Mouse (Mus musculus) heart, adult 8-10 months (tissue): ENCODE results near the gene Ubtd1. TPM values are rescaled to one million over a fixed set of nuclear protein-coding genes. Genes with fewer than 3 reads are reported as not detected.

Source experiments
- DNase-seq: peaks from one replicate; pipeline ENCODE4 v3.0.0; 2022; ENCODE audit warnings: low spot score
- total RNA-seq, 4 experiments: library from RNA; stranded (reverse); gene quantifications; 2 replicates each; pipeline ENCODE4 v1.2.4; 2022

The Ubtd1 gene
- total RNA-seq, 4 experiments from 2014 or later: 15.9 to 18.2 (median 16.5) TPM

GRCm38 (mm10) chr19:42021681-42022541 lies 40.3 kb downstream of the Ubtd1 start:
- DNase-seq: no peak

DNA sequence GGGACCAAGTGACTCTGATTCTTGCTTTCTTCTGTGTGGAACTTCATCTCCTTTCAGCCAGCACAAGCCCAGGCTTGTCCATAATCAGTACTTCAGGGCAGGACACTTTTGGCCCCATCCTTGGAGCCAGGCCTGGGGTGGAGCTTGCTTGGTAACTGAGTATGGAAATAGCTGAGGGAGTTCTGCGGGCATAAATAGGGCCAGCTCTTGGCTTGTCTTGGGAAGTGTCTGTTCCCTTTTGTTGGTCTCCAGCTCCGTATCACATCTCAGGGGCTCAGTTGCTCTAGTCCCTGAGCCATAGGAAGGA lies 40.9 kb downstream of the Ubtd1 start:
- no peak for DNase-seq

GRCm38 (mm10) chr19:42026158-42026557 lies 44.6 kb downstream of the Ubtd1 start:
- DNase-seq: peak; percentile 84

DNA sequence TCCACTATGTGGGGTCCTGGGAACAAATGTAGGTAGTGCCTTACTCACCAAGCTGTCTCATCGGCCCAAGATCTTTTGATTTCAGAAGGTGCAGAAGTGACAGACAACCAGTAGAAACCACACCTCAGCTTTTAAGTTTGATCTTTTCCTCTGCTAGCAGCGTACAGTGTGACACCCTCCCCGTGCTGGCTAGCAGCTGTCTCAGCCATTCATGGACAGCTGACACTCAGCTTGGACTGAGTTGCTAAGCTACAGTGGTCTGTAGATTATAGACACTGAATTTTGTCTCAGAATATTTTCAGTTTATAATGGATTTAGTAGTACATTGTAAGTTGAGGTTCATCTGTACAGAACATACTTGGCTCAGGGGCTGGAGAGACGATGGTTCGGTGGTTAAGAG lies 49.5 kb downstream of the Ubtd1 start:
- no peak for DNase-seq

DNA sequence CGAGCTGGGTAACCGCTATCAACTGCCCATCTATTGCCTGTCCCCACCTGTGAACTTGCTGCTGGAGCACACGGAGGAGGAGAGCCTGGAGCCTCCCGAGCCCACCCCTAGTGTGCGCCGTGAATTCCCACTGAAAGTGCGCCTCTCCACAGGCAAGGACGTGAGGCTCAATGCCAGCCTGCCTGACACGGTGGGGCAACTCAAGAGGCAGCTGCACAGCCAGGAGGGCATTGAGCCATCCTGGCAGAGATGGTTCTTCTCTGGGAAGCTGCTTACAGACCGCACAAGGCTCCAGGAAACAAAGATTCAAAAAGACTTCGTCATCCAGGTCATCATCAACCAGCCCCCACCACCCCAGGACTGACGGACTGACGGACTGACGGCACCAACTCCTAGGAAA lies 52.0 kb downstream of the Ubtd1 start:
- DNase-seq: no peak

- DNase-seq: no peak
Measured at GRCm38 (mm10) chr19:42034146-42034775, 52.7 kb downstream of the Ubtd1 start.

GRCm38 (mm10) chr19:42034881-42035455 lies 53.4 kb downstream of the Ubtd1 start:
- no peak for DNase-seq

- DNase-seq: peak; percentile 84
Measured at GRCm38 (mm10) chr19:42035456-42036248, 54.1 kb downstream of the Ubtd1 start, which contains the start of gene Ankrd2. Gene Ankrd2 (plus strand): TSS chr19:42036000.

GRCm38 (mm10) chr19:42036357-42036756 lies 54.8 kb downstream of the Ubtd1 start:
- no peak for DNase-seq

DNA sequence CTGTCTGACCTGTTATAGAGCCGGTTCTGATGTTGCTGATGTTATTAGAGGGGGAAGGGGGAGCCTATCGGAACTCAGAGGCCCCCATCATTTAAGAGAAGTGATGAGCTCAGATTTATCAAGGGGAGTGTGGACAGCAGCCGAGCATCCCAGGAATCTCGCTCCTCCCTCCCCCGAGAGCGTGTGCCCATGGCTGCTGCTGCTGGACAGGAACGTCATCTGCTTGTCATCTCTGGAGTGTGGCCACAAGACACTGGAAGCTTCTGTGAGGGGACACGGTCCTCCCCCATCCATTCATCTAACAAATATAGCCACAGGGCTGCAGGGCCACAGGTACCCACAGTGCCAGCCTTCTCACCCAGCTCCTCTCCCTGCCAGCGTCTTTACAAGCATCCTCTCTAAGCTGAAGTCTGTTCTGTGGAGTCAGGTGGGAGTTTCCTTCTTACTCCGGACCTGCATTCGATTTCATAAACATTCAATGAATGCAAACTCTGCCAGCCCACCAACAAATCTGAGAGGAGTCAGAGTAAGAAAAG lies 55.7 kb downstream of the Ubtd1 start:
- DNase-seq: no peak

DNA sequence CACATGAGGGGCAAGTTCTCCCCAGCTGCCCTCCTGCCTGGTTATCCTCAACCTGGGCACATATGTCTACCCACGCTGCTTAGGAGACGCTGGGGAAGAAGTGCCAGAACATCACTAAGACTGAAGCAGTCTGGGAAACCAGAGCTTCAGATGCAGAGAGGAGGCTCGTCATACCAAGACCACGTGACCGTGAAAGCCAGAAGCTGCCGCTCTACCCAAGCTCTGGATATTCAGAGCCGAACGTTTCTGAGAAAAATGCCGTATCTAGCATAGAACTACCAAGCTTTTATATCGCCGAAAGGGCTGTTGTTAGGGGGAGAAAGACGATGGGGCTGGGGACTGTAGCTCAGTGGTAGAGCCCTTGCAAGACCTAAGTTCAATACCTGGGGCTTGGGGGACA lies 56.7 kb downstream of the Ubtd1 start:
- DNase-seq: no peak

DNA sequence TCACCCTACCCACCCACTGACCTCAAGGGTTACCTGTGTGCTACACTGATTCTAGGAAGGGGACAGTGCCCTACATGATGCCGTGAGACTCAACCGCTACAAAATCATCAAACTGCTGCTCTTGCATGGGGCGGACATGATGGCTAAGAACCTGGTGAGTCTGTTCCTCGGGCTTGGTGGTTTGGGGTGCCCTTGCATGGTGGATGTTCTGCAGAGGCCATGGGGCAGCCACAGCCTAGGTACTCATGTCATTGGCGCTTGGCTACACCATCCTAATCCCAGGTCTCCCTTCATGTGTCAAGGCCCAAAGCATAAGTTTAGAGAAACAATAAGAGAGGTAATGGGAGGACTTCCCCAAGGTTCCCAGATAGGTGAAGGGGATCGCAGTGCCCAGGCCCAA lies 62.4 kb downstream of the Ubtd1 start:
- DNase-seq: no peak

DNA sequence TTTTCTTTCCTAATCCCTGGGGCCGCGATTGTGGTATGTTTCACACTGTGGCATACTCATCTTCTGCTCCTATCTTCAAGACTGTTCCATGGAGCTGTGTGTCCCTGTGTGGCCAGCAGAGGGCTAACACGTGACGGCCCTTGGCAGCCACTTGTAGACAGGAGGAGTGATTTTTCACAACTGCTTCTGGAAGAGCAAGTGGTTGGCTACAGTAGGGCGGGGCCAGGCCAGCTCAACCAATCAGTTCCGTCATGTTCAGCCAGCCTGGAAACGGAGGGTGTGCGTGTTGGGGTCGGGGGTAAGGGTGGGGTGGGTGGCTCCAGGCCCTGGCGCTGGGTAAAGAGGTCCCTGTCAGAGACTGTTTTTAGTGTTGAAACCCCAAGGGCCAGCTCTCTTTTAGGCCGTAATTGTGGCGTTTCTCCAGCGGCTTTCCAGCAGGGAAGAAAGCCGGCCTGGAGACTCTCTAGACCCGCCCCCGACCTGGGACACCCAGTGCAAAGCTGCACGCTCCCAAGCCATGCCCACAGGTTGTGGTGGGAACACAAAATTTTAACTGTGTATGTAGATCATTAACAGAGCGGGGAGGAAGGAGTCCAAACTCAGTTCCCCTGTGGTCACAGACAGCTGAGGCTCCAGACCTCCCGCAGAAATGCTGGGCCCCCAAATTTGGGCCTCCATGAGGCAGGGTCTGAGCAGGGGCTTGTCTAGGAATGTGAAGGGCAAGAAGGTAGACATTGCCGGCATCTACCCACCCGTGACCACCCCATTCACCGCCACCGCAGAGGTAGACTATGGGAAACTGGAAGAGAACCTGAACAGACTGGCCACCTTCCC lies 63.9 kb downstream of the Ubtd1 start, which contains the start of gene Hoga1:
Gene Hoga1, plus strand, starts transcription at position 342 of the 834 bp plus-strand sequence.
- peak; percentile 81 for DNase-seq

DNA sequence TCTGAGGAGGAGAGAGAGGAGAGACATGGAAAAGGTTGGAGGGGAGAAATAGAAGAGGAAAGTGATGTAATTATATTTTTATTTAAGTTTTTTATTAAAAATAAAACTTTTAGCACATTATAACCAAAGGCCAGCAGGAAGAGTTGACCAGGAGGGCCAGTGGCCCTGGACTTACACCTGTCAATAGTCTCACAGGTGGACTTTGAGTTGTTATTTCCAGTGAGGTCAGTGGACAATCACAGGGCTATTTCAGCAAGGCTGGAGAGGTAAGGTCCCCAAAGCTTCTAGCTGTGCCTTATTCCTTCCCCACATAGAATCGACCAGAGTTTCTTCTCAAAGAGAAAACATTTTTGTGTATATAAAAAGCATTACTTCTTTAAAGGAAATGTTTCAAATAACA lies 68.7 kb downstream of the Ubtd1 start:
- DNase-seq: no peak

- DNase-seq: no peak
Measured at GRCm38 (mm10) chr19:42051351-42051750, 69.8 kb downstream of the Ubtd1 start.

DNA sequence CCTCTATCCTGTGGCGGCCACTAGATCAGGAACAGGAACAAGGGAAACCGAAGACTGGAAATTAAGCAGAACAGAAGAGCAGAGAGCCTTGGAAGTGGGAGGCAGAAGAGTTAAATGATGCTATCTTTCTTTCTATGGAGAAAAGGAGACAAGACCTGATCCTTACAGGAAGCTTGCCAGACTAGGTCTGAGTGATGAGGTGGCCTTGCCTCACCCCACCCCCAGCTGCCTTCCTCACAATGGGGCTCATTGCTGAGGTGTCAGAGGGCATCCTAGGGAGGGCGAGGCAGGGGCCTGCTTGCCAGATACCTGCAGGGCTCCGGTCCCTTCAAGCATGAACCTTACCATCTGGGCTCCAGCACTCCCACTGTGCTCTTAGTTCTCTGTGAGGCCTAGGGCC lies 70.4 kb downstream of the Ubtd1 start, which contains the start of gene 4933411K16Rik:
Gene 4933411K16Rik, plus strand, starts transcription at position 301 of the 400 bp plus-strand sequence.
- no peak for DNase-seq

DNA sequence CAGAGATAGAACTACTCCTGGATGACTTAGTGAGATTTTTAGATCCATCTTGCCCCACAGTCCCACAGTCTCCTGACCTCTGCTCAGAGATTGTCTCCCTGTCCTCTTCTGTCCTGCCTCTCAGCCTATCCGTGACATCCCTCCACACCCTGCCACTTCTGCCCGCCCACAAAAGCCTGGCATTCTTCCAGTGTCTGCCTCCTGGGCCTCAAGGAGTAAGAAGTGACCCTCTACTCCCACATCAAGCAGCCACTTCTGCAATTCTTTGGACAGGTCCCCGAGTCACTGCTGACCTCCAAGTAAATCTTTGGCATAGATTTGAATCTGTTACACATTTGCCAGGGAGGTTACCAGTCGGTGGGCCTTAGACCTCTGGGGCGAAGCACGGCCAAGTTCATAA lies 72.7 kb downstream of the Ubtd1 start:
- no peak for DNase-seq

- peak; percentile 59 for DNase-seq
Measured at GRCm38 (mm10) chr19:42055881-42056280, 74.3 kb downstream of the Ubtd1 start.

DNA sequence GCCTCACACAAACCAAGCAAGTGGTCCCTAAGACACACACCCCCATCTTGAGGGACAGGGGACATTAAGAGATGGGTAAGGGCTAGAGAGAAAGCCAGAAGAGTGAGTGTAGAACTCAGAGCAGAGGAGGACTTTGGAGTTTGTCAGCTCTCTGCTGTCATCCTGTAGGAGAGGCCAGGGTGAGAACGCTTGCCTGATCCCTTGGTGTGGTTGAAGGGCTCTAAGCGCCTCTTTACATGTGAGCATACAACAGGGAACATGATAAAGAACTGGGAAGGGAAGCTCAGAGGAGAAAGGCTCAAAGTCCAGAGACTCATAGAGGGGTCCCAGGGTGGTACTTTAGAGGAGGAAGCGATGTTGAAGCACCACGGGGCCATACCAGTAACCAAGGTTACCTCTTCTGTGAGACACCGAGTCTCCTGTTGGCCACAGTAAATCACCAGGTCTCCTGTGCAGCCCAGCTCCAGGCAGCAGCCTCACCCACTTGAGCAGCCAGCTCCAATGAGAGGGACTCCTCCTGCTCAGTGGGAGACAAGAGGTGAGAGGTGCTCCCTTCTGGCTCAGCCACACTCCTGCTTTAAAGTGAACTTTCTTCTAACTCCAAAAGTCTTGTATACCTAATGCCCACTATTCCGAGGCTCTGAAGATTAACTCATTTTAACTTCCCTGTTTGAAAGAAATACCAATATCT lies 75.3 kb downstream of the Ubtd1 start:
- no peak for DNase-seq

- DNase-seq: no peak
Measured at GRCm38 (mm10) chr19:42058426-42058825, 76.9 kb downstream of the Ubtd1 start.
